Mouse (Mus musculus) heart, postnatal 0 days (tissue): ENCODE data around the gene Inpp5b. TPM values are rescaled to one million over a fixed set of nuclear protein-coding genes. Genes with fewer than 3 reads are reported as not detected.

Experiments
- ATAC-seq: fragments of 200-750 bp; cut with Nextera tagmentation; 2 replicates; pipeline ENCODE4 v1.8.0; 2017; ENCODE audit warnings: low read depth, moderate number of reproducible peaks, moderate library complexity; ENCODE audit not compliant: insufficient read depth
- DNase-seq: peaks from one replicate; pipeline ENCODE4 v3.0.0-alpha.2; 2016; ENCODE audit warnings: low spot score
- H3K27ac ChIP-seq: fragments of 300-500 bp; sonication (generic); 2 replicates; pipeline ENCODE4 v1.5.1; 2014; ENCODE audit warnings: low read depth, mild to moderate bottlenecking
- H3K27me3 ChIP-seq: fragments of 300-500 bp; sonication (generic); 2 replicates; pipeline ENCODE4 v1.6.1; 2014; ENCODE audit warnings: low read length, mixed read lengths; ENCODE audit not compliant: control insufficient read depth, insufficient read depth
- H3K36me3 ChIP-seq: fragments of 300-500 bp; sonication (generic); replicated peaks from 2 replicates; pipeline ENCODE4 v1.6.1; 2014; ENCODE audit warnings: low read length, mixed read lengths; ENCODE audit not compliant: control insufficient read depth, insufficient read depth
- H3K4me1 ChIP-seq: fragments of 300-500 bp; sonication (generic); 2 replicates; pipeline ENCODE4 v1.6.1; 2014; ENCODE audit warnings: antibody characterized with exemption; ENCODE audit not compliant: control insufficient read depth, insufficient read depth
- H3K4me2 ChIP-seq: fragments of 300-500 bp; sonication (generic); 2 replicates; pipeline ENCODE4 v1.6.1; 2014; ENCODE audit warnings: low read depth, mild to moderate bottlenecking, low read length, moderate library complexity
- H3K4me3 ChIP-seq: fragments of 300-500 bp; sonication (generic); 2 replicates; pipeline ENCODE4 v1.5.1; 2014; ENCODE audit warnings: low read depth, low read length
- H3K9ac ChIP-seq: fragments of 300-500 bp; sonication (generic); replicated peaks from 2 replicates; pipeline ENCODE4 v1.6.1; 2014; ENCODE audit warnings: low read depth, low read length, mixed read lengths
- H3K9me3 ChIP-seq: fragments of 300-500 bp; sonication (generic); replicated peaks from 2 replicates; pipeline ENCODE4 v1.6.1; 2016; ENCODE audit warnings: low read length; ENCODE audit not compliant: control insufficient read depth
- CTCF ChIP-seq: IDR thresholded peaks from 2 replicates; pipeline ENCODE4 v1.5.1; 2016; ENCODE audit warnings: antibody characterized with exemption, control low read depth, low read depth
- EP300 ChIP-seq: IDR thresholded peaks from 2 replicates; pipeline ENCODE4 v1.6.1; 2016; ENCODE audit warnings: antibody characterized with exemption, low read depth
- WGBS: fragments of 180-500 bp; shearing (Covaris S2); extraction: QIAGEN DNeasy Blood & Tissue Kit; methylation state at CpG from one replicate; pipeline ENCODE4 v1.1.7; 2014; 5-methylcytosine and 5-hydroxymethylcytosine counted together
- polyA plus RNA-seq: library from polyadenylated mRNA; unstranded; fragments of >200 nt; fragmentation: Nextera tagmentation; extraction: Ambion mirVana; gene quantifications from 2 replicates; pipeline ENCODE4 v1.2.1, GENCODE M21; 2015
- total RNA-seq: library from RNA; depleted of rRNA; stranded (reverse); fragments of >200 nt; gene quantifications from 2 replicates; pipeline ENCODE4 v1.2.3, GENCODE M21; 2014; ENCODE audit warnings: low replicate concordance

Gene Inpp5b
- total and polyA plus RNA-seq, 2 experiments from 2014 or later, result 8.2 to 10.4 TPM

DNA sequence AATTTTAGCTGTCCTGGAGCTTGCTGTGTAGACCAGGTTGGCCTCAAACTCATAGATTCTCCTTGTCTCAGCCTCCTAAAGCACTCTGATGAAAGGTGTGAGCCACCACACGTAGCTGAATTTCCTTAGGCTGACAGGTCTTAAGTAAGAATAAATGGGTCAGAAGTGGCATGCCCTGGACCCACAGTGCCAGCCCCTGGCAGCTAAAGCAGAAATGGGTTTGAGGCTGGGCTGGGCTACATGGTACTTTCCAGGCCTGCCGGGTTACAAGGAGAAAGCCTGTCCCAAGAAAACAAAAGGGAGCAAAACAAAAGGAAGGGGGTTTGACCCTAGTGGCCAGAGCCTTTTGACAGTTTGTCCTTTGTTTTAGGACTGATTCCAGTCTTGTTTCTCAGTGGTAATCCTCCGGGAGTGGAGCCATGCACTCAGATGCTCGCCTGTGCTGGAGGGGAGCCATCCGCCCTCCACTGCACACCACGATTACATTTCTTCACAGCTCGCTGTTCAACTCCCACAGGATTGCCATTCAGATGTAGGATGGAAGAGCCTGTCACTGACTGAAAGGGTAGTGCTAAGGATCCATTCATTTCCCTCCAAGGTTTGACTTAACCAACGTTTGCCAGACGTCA lies 69.8 kb downstream of the Inpp5b start:
- Histone ChIP-seq H3K9me3 (no peaks in the 10 kb centered on the region), H3K4me2 (no peak overlapping the region), H3K36me3 (peaks cover 16% of the 10 kb centered on the region), H3K27ac (no peak overlapping the region), H3K4me3 (no peak overlapping the region), H3K4me1 (no peaks in the 10 kb centered on the region), H3K9ac (no peak overlapping the region), H3K27me3 (no peaks in the 10 kb centered on the region)
- DNase-seq (no peak), ATAC-seq (no peak)
- TF ChIP-seq EP300, result no peak
- TF ChIP-seq CTCF, result no peak
- 48% methylated on average over 9 of the region's 9 CpGs for WGBS

- no peak overlapping the region for H3K9ac ChIP-seq
- WGBS, result 78% methylated on average over 11 of the region's 11 CpGs
- peaks cover 17% of the 10 kb centered on the region; the same call in 1 of the 2 replicates for H3K36me3 ChIP-seq
- no peaks in the 10 kb centered on the region for H3K27me3 ChIP-seq
- H3K4me2 ChIP-seq, result no peak overlapping the region
- no peaks in the 10 kb centered on the region; the same call in 1 of the 2 replicates for H3K4me1 ChIP-seq
- H3K9me3 ChIP-seq, result no peaks in the 10 kb centered on the region
- ATAC-seq (no peak), DNase-seq (no peak)
- no peak for TF ChIP-seq EP300
- no peak overlapping the region for H3K4me3 ChIP-seq
- no peak overlapping the region for H3K27ac ChIP-seq
Observed at GRCm38 (mm10) chr4:124815901-124816300, 74.3 kb downstream of the Inpp5b start.

- Histone ChIP-seq H3K36me3 (peaks cover 23% of the 10 kb centered on the region), H3K4me3 (no peak overlapping the region), H3K9ac (peak overlapping the region; percentile 15; the same call in 1 of the 2 replicates), H3K9me3 (no peaks in the 10 kb centered on the region), H3K27ac (peak overlapping the region; percentile 46), H3K4me2 (no peak overlapping the region), H3K27me3 (no peaks in the 10 kb centered on the region), H3K4me1 (no peaks in the 10 kb centered on the region; the same call in 1 of the 2 replicates)
- peak; percentile 98 for ATAC-seq
- 13% methylated on average over 6 of the region's 6 CpGs for WGBS
- no peak for TF ChIP-seq CTCF
- no peak for TF ChIP-seq EP300
- DNase-seq, result peak; percentile 73
Observed at GRCm38 (mm10) chr4:124817803-124818202, 76.2 kb downstream of the Inpp5b start.

DNA sequence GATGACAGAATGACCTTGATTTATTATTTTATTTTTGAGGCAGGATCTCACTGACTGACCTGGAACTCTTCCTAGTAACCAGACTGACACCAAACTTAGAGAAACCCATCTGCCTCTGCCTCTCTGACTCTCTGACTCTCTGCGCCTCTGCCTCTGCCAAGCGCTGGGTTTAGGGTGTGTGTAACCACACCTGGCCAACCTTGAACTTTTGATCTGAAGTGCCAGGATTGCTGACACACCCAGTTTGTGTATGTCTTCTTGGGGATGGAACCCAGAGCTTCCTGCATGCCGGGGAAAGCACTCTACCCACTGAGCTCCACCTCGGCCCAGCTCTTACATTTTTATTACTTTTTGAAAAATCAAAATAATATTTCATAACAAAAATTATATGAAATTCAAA lies 77.2 kb downstream of the Inpp5b start:
- no peaks in the 10 kb centered on the region for H3K9me3 ChIP-seq
- H3K36me3 ChIP-seq, result peaks cover 33% of the 10 kb centered on the region
- H3K9ac ChIP-seq, result no peak overlapping the region
- H3K4me2 ChIP-seq, result no peak overlapping the region
- ATAC-seq (no peak), DNase-seq (no peak)
- no peaks in the 10 kb centered on the region; the same call in 1 of the 2 replicates for H3K4me1 ChIP-seq
- no peaks in the 10 kb centered on the region for H3K27me3 ChIP-seq
- H3K27ac ChIP-seq, result no peak overlapping the region
- H3K4me3 ChIP-seq, result no peak overlapping the region
- TF ChIP-seq EP300 (no peak), CTCF (no peak)
- 88% methylated on average over 4 of the region's 4 CpGs for WGBS

DNA sequence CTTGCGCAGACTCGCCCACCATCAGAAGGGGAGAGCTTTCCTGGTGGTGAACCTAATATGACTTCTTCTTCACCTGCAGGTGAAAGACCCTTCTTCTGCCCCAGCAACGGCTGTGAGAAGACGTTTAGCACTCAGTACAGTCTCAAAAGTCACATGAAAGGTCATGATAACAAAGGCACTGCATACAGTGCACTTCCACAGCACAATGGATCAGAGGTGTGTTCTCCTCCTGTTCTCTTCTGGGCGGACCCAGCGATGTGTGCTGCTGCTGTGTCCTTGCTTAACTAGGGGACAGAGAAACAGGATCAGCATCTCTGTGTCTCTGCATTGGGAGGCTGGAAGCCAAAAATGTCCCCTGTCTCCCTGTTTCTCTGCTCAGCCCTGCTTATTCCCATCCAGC lies 83.3 kb downstream of the Inpp5b start:
- H3K36me3 ChIP-seq, result peaks cover 70% of the 10 kb centered on the region
- H3K4me1 ChIP-seq, result no peaks in the 10 kb centered on the region
- 85% methylated on average over 6 of the region's 6 CpGs for WGBS
- no peak overlapping the region for H3K9ac ChIP-seq
- TF ChIP-seq EP300 (no peak), CTCF (no peak)
- no peaks in the 10 kb centered on the region for H3K9me3 ChIP-seq
- ATAC-seq (no peak), DNase-seq (no peak)
- no peaks in the 10 kb centered on the region for H3K27me3 ChIP-seq
- no peak overlapping the region for H3K27ac ChIP-seq
- H3K4me3 ChIP-seq, result no peak overlapping the region
- H3K4me2 ChIP-seq, result no peak overlapping the region
